Mouse (Mus musculus): ENCODE results near the gene Atf6. TPM values are rescaled to one million over a fixed set of nuclear protein-coding genes. Genes with fewer than 3 reads are reported as not detected.

Gene Atf6
- total and polyA plus RNA-seq, 2 experiments from 2014 or later: 6.1 to 15.7 TPM

- Histone ChIP-seq H3K36me3 (ENCODE audit: insufficient read depth, low read length) (no peaks in the 10 kb centered on the region), H3K4me3 (ENCODE audit: low read length) (no peak overlapping the region), H3K9me3 (ENCODE audit: low read length) (no peaks in the 10 kb centered on the region), H3K4me1 (ENCODE audit: insufficient read depth, low read length) (no peaks in the 10 kb centered on the region), H3K4me2 (ENCODE audit: low read depth, low read length) (no peak overlapping the region), H3K9ac (replicated peaks; ENCODE audit: low read length) (no peak overlapping the region), H3K27ac (no peak overlapping the region), H3K27me3 (ENCODE audit: insufficient read depth, low read length) (no peaks in the 10 kb centered on the region)
- 87% methylated on average over 14 of the region's 14 CpGs for WGBS
- ATAC-seq (no peak), DNase-seq (ENCODE audit: low spot score) (no peak)
- TF ChIP-seq CTCF (IDR thresholded peaks at IDR 0.05; ENCODE audit: low read depth): no peak
These were observed 47.3 kb downstream of the Atf6 start for GRCm38 (mm10) chr1:170820103-170820814.

- Histone ChIP-seq H3K4me1 (ENCODE audit: insufficient read depth, low read length) (no peaks in the 10 kb centered on the region), H3K4me3 (ENCODE audit: low read length) (no peak overlapping the region), H3K36me3 (ENCODE audit: insufficient read depth, low read length) (no peaks in the 10 kb centered on the region), H3K27me3 (ENCODE audit: insufficient read depth, low read length) (no peaks in the 10 kb centered on the region), H3K9ac (replicated peaks; ENCODE audit: low read length) (no peak overlapping the region), H3K4me2 (ENCODE audit: low read depth, low read length) (no peak overlapping the region), H3K27ac (no peak overlapping the region), H3K9me3 (ENCODE audit: low read length) (no peaks in the 10 kb centered on the region)
- no peak for DNase-seq (ENCODE audit: low spot score)
- TF ChIP-seq CTCF (IDR thresholded peaks at IDR 0.05; ENCODE audit: low read depth): no peak
- 91% methylated on average over 2 of the region's 2 CpGs for whole genome bisulfite sequencing
- ATAC-seq: no peak
These were observed 52.1 kb downstream of the Atf6 start for GRCm38 (mm10) chr1:170815287-170816004.

GRCm38 (mm10) chr1:170812822-170813221 lies 54.7 kb downstream of the Atf6 start:
- DNase-seq (ENCODE audit: low spot score): no peak
- peak; percentile 67; the same call in 1 of the 2 replicates for ATAC-seq
- Histone ChIP-seq H3K4me1 (ENCODE audit: insufficient read depth, low read length) (no peaks in the 10 kb centered on the region), H3K9me3 (ENCODE audit: low read length) (no peaks in the 10 kb centered on the region), H3K4me2 (ENCODE audit: low read depth, low read length) (no peak overlapping the region), H3K4me3 (ENCODE audit: low read length) (no peak overlapping the region), H3K27ac (no peak overlapping the region), H3K27me3 (ENCODE audit: insufficient read depth, low read length) (no peaks in the 10 kb centered on the region), H3K36me3 (ENCODE audit: insufficient read depth, low read length) (no peaks in the 10 kb centered on the region), H3K9ac (replicated peaks; ENCODE audit: low read length) (no peak overlapping the region)
- WGBS: 65% methylated on average over 5 of the region's 5 CpGs
- no peak for TF ChIP-seq CTCF (IDR thresholded peaks at IDR 0.05; ENCODE audit: low read depth)

- Histone ChIP-seq H3K36me3 (ENCODE audit: insufficient read depth, low read length) (no peaks in the 10 kb centered on the region), H3K4me3 (ENCODE audit: low read length) (no peak overlapping the region), H3K9ac (replicated peaks; ENCODE audit: low read length) (no peak overlapping the region), H3K9me3 (ENCODE audit: low read length) (no peaks in the 10 kb centered on the region), H3K27ac (no peak overlapping the region), H3K4me1 (ENCODE audit: insufficient read depth, low read length) (no peaks in the 10 kb centered on the region), H3K27me3 (ENCODE audit: insufficient read depth, low read length) (no peaks in the 10 kb centered on the region), H3K4me2 (ENCODE audit: low read depth, low read length) (no peak overlapping the region)
- TF ChIP-seq CTCF (IDR thresholded peaks at IDR 0.05; ENCODE audit: low read depth): no peak
- 84% methylated on average over 2 of the region's 2 CpGs for WGBS
- no peak for ATAC-seq
- no peak for DNase-seq (ENCODE audit: low spot score)
These were observed 59.8 kb downstream of the Atf6 start for GRCm38 (mm10) chr1:170807600-170808270.

- Histone ChIP-seq H3K4me3 (ENCODE audit: low read length) (no peak overlapping the region), H3K27me3 (ENCODE audit: insufficient read depth, low read length) (no peaks in the 10 kb centered on the region), H3K4me1 (ENCODE audit: insufficient read depth, low read length) (no peaks in the 10 kb centered on the region), H3K27ac (no peak overlapping the region), H3K36me3 (ENCODE audit: insufficient read depth, low read length) (no peaks in the 10 kb centered on the region), H3K9me3 (ENCODE audit: low read length) (no peaks in the 10 kb centered on the region), H3K9ac (replicated peaks; ENCODE audit: low read length) (no peak overlapping the region), H3K4me2 (ENCODE audit: low read depth, low read length) (no peak overlapping the region)
- no peak for TF ChIP-seq CTCF (IDR thresholded peaks at IDR 0.05; ENCODE audit: low read depth)
- ATAC-seq: no peak
- WGBS: 58% methylated on average over 11 of the region's 11 CpGs
- DNase-seq (ENCODE audit: low spot score): no peak
These were observed 62.9 kb downstream of the Atf6 start for GRCm38 (mm10) chr1:170804721-170805120.

- WGBS: 73% methylated on average over 7 of the region's 7 CpGs
- H3K27ac ChIP-seq: no peak overlapping the region
- H3K27me3 ChIP-seq (ENCODE audit: insufficient read depth, low read length): no peaks in the 10 kb centered on the region
- TF ChIP-seq CTCF (IDR thresholded peaks at IDR 0.05; ENCODE audit: low read depth): no peak
- no peak for ATAC-seq
- peaks cover 4% of the 10 kb centered on the region; the same call in 1 of the 2 replicates for H3K36me3 ChIP-seq (ENCODE audit: insufficient read depth, low read length)
- no peak overlapping the region for H3K4me2 ChIP-seq (ENCODE audit: low read depth, low read length)
- H3K9me3 ChIP-seq (ENCODE audit: low read length): no peaks in the 10 kb centered on the region
- DNase-seq (ENCODE audit: low spot score): no peak
- H3K9ac ChIP-seq (replicated peaks; ENCODE audit: low read length): no peak overlapping the region
- H3K4me3 ChIP-seq (ENCODE audit: low read length): no peak overlapping the region
- no peaks in the 10 kb centered on the region for H3K4me1 ChIP-seq (ENCODE audit: insufficient read depth, low read length)
These were observed 64.9 kb downstream of the Atf6 start for GRCm38 (mm10) chr1:170802669-170803068.
